Mouse (Mus musculus) liver, embryonic 14.5 days (tissue): ENCODE measurements around the gene Gvin1.

Experiments used
- CTCF ChIP-seq: IDR thresholded peaks from 2 replicates; pipeline ENCODE4 v1.5.1; 2016; ENCODE audit warnings: antibody characterized with exemption, low read depth, control low read depth
- EP300 ChIP-seq: IDR thresholded peaks from 2 replicates; pipeline ENCODE4 v1.6.1; 2016; ENCODE audit warnings: antibody characterized with exemption, low read depth

DNA sequence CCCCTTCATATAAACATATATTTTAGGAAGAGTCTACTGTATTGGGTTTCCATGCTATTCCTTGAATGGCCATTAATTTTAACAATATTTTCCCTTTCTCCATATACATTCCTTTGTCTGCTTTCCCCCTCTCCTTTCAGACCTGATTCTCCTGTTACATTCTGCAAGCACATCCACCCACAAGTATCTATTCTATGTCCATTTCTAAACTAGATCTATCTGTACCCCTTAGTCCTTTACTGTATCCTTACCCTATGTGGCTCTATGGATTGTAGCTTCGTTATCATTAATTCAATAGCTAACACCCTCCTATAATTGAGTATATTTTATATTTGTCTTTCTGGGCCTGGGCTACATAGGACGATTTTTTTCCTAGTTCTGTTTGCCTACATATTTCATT, 33.1 kb upstream of the Gvin1 start:
- TF ChIP-seq CTCF (no peak), EP300 (no peak)
